Mouse (Mus musculus) spleen, postnatal 36 days (tissue): Measurements from ENCODE around the gene Stambp.

Experiments used
- DNase-seq, 2 experiments: peaks; one replicate each; pipeline ENCODE4 v3.0.0; 2022; ENCODE audit warnings: low spot score in 2 of 2, mixed read lengths in 1 of 2

Stambp gene

DNA sequence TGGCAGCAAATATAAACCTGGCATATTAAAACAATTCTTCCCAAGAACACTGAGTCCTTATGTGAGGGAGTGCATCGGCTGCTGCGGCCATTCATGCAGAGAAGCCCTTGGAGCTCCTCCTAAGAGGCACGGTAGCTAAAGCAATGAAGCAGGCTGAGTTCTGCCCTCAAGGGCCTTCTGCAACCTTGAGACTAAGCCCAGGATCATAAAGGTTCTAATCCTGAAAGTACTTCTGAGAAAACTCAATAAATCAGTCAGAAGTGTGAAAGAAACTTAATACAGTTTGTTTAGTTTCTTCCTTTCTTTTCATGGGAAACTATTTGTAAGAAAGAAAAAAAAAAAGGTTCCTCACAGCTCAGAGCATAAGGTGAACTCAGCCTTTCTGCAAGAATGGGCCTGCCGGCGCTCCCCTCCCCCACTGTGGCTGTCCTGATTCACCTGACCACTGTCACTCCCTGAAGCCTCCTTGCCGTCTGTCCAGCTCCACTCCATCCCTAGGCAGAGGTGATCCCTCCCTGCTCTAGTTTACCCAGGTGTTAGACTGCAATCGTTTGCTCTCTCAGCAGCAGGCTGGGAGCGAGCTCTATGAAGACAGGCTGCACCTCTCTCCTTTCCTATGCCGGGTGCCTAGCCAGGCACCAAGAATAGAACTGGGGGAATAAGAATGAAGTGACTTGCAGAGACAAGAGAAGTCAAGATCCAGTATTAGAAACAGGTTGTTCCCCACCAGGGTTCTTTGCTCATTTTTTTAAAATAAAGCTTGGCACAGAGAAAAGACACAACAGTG, 70.8 kb downstream of the Stambp start:
- DNase-seq, result no peak

DNA sequence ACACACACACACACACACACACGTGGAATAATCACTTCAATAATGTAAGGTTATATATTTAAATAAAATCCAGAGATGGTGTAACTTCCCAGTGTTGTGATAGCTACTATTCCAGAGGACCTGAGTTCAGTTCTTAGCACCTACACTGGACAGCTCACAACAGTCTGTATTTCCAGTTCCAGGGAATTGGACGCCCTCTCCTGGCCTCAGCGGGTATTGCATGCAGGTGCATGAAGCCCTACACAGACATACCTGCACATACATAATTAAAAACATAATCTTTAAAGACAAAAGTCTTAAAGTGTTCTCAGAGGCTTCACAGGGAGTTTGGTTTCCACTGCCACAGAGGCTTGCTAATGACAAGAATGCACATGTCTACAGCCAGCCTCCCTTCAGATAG, 72.1 kb downstream of the Stambp start:
- DNase-seq, result no peak

- DNase-seq, result no peak
Observed at GRCm38 (mm10) chr6:83499078-83499477, 73.5 kb downstream of the Stambp start.

DNA sequence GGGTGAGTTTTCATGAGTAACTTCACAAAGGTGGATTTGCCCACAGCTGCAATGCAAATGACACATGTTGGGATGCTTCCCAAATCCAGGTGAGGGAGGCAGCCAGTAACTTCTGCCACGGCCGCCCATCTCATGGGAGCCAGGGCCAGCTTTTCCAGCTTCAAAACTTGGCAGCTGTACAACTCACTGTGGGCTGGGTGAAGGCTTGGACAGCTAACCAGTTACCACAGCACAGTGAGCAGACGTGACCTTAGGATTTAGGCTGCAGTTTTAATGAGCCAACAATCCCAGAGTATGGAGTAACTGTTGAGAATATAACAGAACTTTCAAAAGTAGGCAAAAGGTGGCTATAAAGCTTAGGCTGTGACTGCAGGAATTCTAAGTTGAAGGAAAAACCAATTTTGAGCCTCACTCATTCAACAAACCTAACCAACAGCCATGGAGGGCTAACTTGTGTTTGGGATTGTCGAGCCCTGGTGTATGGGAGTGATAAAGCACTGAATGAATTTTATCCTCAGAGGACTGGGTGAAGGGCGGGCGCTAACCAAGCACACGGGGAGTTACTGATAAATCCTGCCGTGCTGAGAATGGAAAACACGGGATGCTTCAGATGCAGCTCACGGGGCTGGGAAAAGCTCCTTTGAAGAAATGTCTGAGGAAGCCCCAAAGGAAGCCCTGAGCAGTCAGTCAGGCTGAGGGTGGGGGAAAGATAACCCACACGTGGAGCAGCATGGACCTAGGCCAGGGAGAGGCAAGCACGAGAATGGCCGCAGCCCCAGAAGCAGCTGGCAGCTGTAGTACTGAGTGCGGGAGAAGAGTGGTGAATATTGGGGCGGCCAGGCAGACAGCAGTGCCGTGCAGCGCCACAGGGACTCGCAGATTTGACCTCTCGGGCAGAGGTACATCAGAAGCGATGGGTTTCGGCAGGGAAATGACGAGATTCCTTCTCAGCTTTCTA, 75.5 kb downstream of the Stambp start:
- DNase-seq, result no peak

- no peak for DNase-seq
Observed at GRCm38 (mm10) chr6:83496009-83496752, 76.3 kb downstream of the Stambp start.
